Mouse (Mus musculus) liver, postnatal 0 days (tissue): Measurements from ENCODE around the gene 6430548M08Rik. TPM values are rescaled to one million over a fixed set of nuclear protein-coding genes. Genes with fewer than 3 reads are reported as not detected.

Experiments
- ATAC-seq: fragments of 200-750 bp; cut with Nextera tagmentation; 2 replicates; pipeline ENCODE4 v1.8.0; 2017; ENCODE audit warnings: mild to moderate bottlenecking, moderate library complexity
- DNase-seq: peaks from one replicate; pipeline ENCODE4 v3.0.0-alpha.2; 2016
- H3K27ac ChIP-seq: fragments of 300-500 bp; sonication (generic); 2 replicates; pipeline ENCODE4 v1.5.1; 2014; ENCODE audit warnings: antibody characterized with exemption, moderate library complexity, mild to moderate bottlenecking, low read depth
- H3K27me3 ChIP-seq: fragments of 300-500 bp; sonication (generic); 2 replicates; pipeline ENCODE4 v1.6.1; 2014; ENCODE audit warnings: low read length, control low read depth, mixed read lengths; ENCODE audit not compliant: insufficient read depth
- H3K36me3 ChIP-seq: fragments of 300-500 bp; sonication (generic); replicated peaks from 2 replicates; pipeline ENCODE4 v1.6.1; 2014; ENCODE audit warnings: mild to moderate bottlenecking, control low read depth, low read length, moderate library complexity, mixed read lengths; ENCODE audit not compliant: insufficient read depth
- H3K4me1 ChIP-seq: fragments of 300-500 bp; sonication (generic); 2 replicates; pipeline ENCODE4 v1.6.1; 2014; ENCODE audit warnings: antibody characterized with exemption, mild to moderate bottlenecking, control low read depth; ENCODE audit not compliant: insufficient read depth
- H3K4me2 ChIP-seq: fragments of 300-500 bp; sonication (generic); 2 replicates; pipeline ENCODE4 v1.6.1; 2014; ENCODE audit warnings: low read depth, mild to moderate bottlenecking, low read length, moderate library complexity, mixed read lengths
- H3K4me3 ChIP-seq: fragments of 300-500 bp; sonication (generic); 2 replicates; pipeline ENCODE4 v1.5.1; 2014; ENCODE audit warnings: low read depth, low read length
- H3K9ac ChIP-seq: fragments of 300-500 bp; sonication (generic); replicated peaks from 2 replicates; pipeline ENCODE4 v1.6.1; 2014; ENCODE audit warnings: mild to moderate bottlenecking, moderate library complexity
- H3K9me3 ChIP-seq: fragments of 300-500 bp; sonication (generic); 2 replicates; pipeline ENCODE4 v1.6.1; 2016; ENCODE audit warnings: mild to moderate bottlenecking, control low read depth, low read length, mixed read lengths
- CTCF ChIP-seq: sonication (generic); IDR thresholded peaks from 2 replicates; pipeline ENCODE4 v1.5.1; 2016; ENCODE audit warnings: antibody characterized with exemption, low read depth
- EP300 ChIP-seq: IDR thresholded peaks from 2 replicates; pipeline ENCODE4 v1.6.1; 2016; ENCODE audit warnings: antibody characterized with exemption, low read depth, mild to moderate bottlenecking
- WGBS: fragments of 180-500 bp; shearing (Covaris S2); extraction: QIAGEN DNeasy Blood & Tissue Kit; methylation state at CpG from one replicate; pipeline ENCODE4 v1.1.7; 2014; ENCODE audit not compliant: insufficient replicate concordance; 5-methylcytosine and 5-hydroxymethylcytosine counted together
- polyA plus RNA-seq: library from polyadenylated mRNA; unstranded; fragments of >200 nt; fragmentation: Nextera tagmentation; extraction: Ambion mirVana; gene quantifications from 2 replicates; pipeline ENCODE4 v1.2.1, GENCODE M21; 2015

Gene 6430548M08Rik
- polyA plus RNA-seq, 1 experiment from 2014 or later, result 4.9 TPM

- no peak overlapping the region for H3K4me3 ChIP-seq
- WGBS, result 70% methylated on average over 8 of the region's 8 CpGs
- no peaks in the 10 kb centered on the region for H3K27me3 ChIP-seq
- ATAC-seq (no peak), DNase-seq (no peak)
- no peak overlapping the region for H3K9ac ChIP-seq
- H3K4me1 ChIP-seq, result no peaks in the 10 kb centered on the region
- TF ChIP-seq CTCF, result no peak
- no peak for TF ChIP-seq EP300
- no peak overlapping the region for H3K27ac ChIP-seq
- H3K36me3 ChIP-seq, result no peaks in the 10 kb centered on the region
- H3K9me3 ChIP-seq, result no peaks in the 10 kb centered on the region
- H3K4me2 ChIP-seq, result no peak overlapping the region
Observed at GRCm38 (mm10) chr8:120160366-120160765, 46.4 kb downstream of the 6430548M08Rik start.

- TF ChIP-seq EP300, result no peak
- no peak for TF ChIP-seq CTCF
- H3K9me3 ChIP-seq, result no peaks in the 10 kb centered on the region
- H3K27me3 ChIP-seq, result no peaks in the 10 kb centered on the region
- 67% methylated on average over 16 of the region's 16 CpGs for WGBS
- no peaks in the 10 kb centered on the region for H3K4me1 ChIP-seq
- no peak overlapping the region for H3K4me2 ChIP-seq
- no peaks in the 10 kb centered on the region for H3K36me3 ChIP-seq
- DNase-seq (no peak), ATAC-seq (no peak)
- no peak overlapping the region for H3K4me3 ChIP-seq
- H3K9ac ChIP-seq, result no peak overlapping the region
- H3K27ac ChIP-seq, result no peak overlapping the region
Observed at GRCm38 (mm10) chr8:120161658-120162403, 47.9 kb downstream of the 6430548M08Rik start.

DNA sequence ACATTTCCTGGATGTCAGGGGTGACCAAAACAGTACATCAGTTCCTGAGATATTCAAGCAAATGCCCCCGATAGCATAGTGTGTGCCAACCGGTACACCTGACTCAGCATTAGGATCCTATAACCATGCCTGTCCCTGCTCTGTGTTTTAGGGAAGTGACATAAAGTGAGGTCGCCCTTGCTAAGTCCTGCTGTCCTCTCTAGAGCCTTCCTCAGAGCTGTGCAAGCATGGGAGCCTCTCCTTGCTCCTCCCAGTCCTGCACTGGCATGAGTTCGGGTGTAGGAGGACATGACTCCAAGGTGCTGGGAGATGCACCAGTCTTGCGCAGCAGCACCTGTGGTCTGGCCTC, 48.4 kb downstream of the 6430548M08Rik start:
- DNase-seq, result no peak
- Histone ChIP-seq H3K9me3 (no peaks in the 10 kb centered on the region), H3K27me3 (no peaks in the 10 kb centered on the region), H3K27ac (no peak overlapping the region), H3K4me1 (no peaks in the 10 kb centered on the region), H3K9ac (no peak overlapping the region), H3K4me3 (no peak overlapping the region), H3K4me2 (no peak overlapping the region), H3K36me3 (no peaks in the 10 kb centered on the region)
- 40% methylated on average over 5 of the region's 5 CpGs for WGBS
- no peak; the same call in 1 of the 2 replicates for ATAC-seq
- no peak for TF ChIP-seq EP300

- no peak for TF ChIP-seq CTCF
- no peak for TF ChIP-seq EP300
- no peaks in the 10 kb centered on the region for H3K36me3 ChIP-seq
- H3K9me3 ChIP-seq, result no peaks in the 10 kb centered on the region
- 72% methylated on average over 8 of the region's 8 CpGs for WGBS
- H3K27ac ChIP-seq, result no peak overlapping the region
- ATAC-seq, result no peak
- no peaks in the 10 kb centered on the region for H3K4me1 ChIP-seq
- DNase-seq, result no peak
- H3K9ac ChIP-seq, result no peak overlapping the region
- 0 out of 2 replicates have a peak, but pooled peaks cover 4% of the 10 kb centered on the region for H3K27me3 ChIP-seq
- H3K4me3 ChIP-seq, result no peak overlapping the region
- H3K4me2 ChIP-seq, result no peak overlapping the region
Observed at GRCm38 (mm10) chr8:120163376-120163775, 49.4 kb downstream of the 6430548M08Rik start.

DNA sequence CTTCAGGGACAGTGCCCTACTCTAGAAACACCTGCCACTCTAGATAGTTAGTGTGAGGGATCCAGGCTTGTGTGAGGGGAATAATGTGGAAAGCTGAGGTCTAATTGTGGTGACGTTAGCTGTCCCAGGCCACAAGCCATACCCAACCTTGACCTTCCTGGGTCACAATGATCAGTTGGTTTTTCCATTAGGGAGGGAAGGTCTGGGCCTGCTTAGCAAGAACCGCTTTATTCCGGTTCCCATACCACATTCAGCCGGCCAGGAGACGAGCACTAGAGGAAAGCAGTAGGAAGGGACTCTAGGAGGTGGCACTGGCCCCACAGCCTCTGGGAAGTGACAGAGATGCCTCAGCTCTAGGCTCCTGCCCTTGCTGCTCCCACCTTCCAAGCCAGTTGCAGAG, 50.1 kb downstream of the 6430548M08Rik start:
- Histone ChIP-seq H3K9ac (no peak overlapping the region), H3K4me2 (no peak overlapping the region), H3K4me1 (no peaks in the 10 kb centered on the region), H3K27me3 (0 out of 2 replicates have a peak, but pooled peaks cover 5% of the 10 kb centered on the region), H3K36me3 (no peaks in the 10 kb centered on the region), H3K27ac (no peak overlapping the region), H3K4me3 (no peak overlapping the region), H3K9me3 (no peaks in the 10 kb centered on the region)
- DNase-seq, result no peak
- 84% methylated on average over 5 of the region's 5 CpGs for WGBS
- ATAC-seq, result no peak
- no peak for TF ChIP-seq EP300
- TF ChIP-seq CTCF, result no peak

- 83% methylated on average over 8 of the region's 8 CpGs for WGBS
- TF ChIP-seq CTCF, result no peak
- TF ChIP-seq EP300, result no peak
- 0 out of 2 replicates have a peak, but pooled peaks cover 5% of the 10 kb centered on the region for H3K27me3 ChIP-seq
- H3K4me1 ChIP-seq, result no peaks in the 10 kb centered on the region
- no peak overlapping the region for H3K4me2 ChIP-seq
- DNase-seq, result no peak
- H3K9ac ChIP-seq, result no peak overlapping the region
- H3K36me3 ChIP-seq, result no peaks in the 10 kb centered on the region
- no peaks in the 10 kb centered on the region for H3K9me3 ChIP-seq
- H3K27ac ChIP-seq, result no peak overlapping the region
- ATAC-seq, result no peak
- no peak overlapping the region for H3K4me3 ChIP-seq
Observed at GRCm38 (mm10) chr8:120167136-120167535, 53.2 kb downstream of the 6430548M08Rik start.
